Mouse (Mus musculus) megakaryocyte, embryonic 14.5 days (primary cell): ENCODE results near the gene Grik3. TPM values are rescaled to one million over a fixed set of nuclear protein-coding genes. Genes with fewer than 3 reads are reported as not detected.

Experiments
- H3K27me3 ChIP-seq: replicated peaks from 2 replicates; pipeline ENCODE3; 2012; ENCODE audit warnings: inconsistent platforms
- H3K36me3 ChIP-seq: replicated peaks from 2 replicates; pipeline ENCODE3; 2012; ENCODE audit warnings: low read length, inconsistent platforms, mixed read lengths
- H3K4me1 ChIP-seq: 2 replicates; pipeline ENCODE4 v1.6.1; 2012; ENCODE audit warnings: inconsistent platforms
- H3K4me3 ChIP-seq: replicated peaks from 2 replicates; pipeline ENCODE3; 2012; ENCODE audit warnings: moderate library complexity, mild to moderate bottlenecking, inconsistent platforms
- H3K9me3 ChIP-seq: 2 replicates; pipeline ENCODE4 v1.6.1; 2012; ENCODE audit warnings: inconsistent platforms
- FLI1 ChIP-seq: IDR thresholded peaks from 2 replicates; pipeline ENCODE4 v1.6.1; 2012; ENCODE audit warnings: low read length, inconsistent platforms, mixed read lengths
- GATA1 ChIP-seq: IDR thresholded peaks from 3 replicates; pipeline ENCODE4 v1.6.1; 2012; ENCODE audit warnings: mixed read lengths, low read length, inconsistent platforms, borderline replicate concordance
- polyA plus RNA-seq: library from polyadenylated mRNA; stranded (reverse); fragments of >175 nt; gene quantifications from 2 replicates; pipeline ENCODE4 v1.2.3, GENCODE M21; 2012; ENCODE audit warnings: low replicate concordance; ENCODE audit not compliant: insufficient read depth

Grik3 gene
- polyA plus RNA-seq, 1 experiment: not detected

DNA sequence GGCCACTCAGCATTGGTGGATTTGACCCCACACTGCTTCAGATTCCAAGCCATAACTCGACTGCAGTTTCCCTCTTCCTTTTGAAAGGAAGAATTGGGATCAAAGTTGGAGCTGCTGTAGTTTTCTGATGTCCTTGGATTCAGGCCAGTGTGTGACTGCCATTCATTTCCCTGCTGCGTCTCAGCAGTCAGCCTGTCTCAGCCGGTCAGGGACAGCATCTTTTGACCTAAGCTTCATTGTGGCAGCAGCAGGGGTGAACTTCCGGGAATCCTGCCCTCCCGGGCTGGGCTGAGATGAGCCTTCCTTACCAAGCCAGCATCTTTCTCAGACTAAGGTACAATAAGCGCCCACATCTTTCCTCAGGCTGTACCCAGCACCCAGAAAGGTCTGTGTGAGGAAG is 26.1 kb downstream of the Grik3 start:
- TF ChIP-seq FLI1 (no peak), GATA1 (no peak)
- Histone ChIP-seq H3K4me3 (no peak overlapping the region), H3K36me3 (no peaks in the 10 kb centered on the region), H3K4me1 (no peaks in the 10 kb centered on the region), H3K27me3 (peaks cover 35% of the 10 kb centered on the region), H3K9me3 (no peaks in the 10 kb centered on the region)

DNA sequence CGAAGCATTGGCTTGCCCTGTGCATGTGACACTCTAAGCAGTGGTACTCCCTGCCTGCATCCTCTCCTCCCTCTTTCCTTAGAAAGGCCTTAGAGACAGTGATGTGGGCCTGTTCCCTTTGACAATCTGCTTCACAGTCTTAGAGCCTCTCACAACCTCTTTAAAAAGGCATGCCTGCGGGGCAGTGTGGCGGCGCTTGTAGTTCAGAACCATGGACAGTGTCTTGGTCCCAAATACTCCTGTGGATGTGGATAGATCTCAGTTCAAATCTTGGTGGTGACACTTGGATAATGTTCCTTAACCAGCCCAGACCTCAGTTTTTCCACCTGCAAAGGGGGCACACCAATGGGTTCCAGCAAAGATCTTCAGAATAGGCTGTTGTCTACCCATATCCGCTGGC is 28.4 kb downstream of the Grik3 start:
- no peak for TF ChIP-seq FLI1
- no peak for TF ChIP-seq GATA1
- Histone ChIP-seq H3K9me3 (no peaks in the 10 kb centered on the region), H3K36me3 (no peaks in the 10 kb centered on the region), H3K27me3 (peaks cover 25% of the 10 kb centered on the region), H3K4me1 (no peaks in the 10 kb centered on the region), H3K4me3 (no peak overlapping the region)

DNA sequence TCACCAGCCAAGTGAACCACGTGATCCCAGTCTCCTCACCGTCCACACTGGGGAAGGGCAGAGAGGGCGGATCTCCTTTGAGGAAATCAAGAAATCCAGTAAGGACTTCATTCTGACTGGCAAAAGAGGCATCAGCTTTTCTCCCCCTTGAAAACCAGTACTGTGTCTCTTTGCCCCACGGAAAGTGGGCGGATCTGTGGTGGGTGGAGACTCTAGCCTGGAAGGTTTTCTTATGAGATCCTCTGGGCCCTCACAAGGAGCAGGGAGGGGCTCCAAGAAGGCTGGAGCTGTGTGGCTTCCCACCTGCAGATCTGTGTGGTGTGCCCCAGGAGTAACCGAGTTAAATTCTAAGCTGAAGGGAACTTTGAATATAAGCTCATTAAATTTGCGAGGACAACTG is 32.4 kb downstream of the Grik3 start:
- peaks cover 6% of the 10 kb centered on the region for H3K9me3 ChIP-seq

DNA sequence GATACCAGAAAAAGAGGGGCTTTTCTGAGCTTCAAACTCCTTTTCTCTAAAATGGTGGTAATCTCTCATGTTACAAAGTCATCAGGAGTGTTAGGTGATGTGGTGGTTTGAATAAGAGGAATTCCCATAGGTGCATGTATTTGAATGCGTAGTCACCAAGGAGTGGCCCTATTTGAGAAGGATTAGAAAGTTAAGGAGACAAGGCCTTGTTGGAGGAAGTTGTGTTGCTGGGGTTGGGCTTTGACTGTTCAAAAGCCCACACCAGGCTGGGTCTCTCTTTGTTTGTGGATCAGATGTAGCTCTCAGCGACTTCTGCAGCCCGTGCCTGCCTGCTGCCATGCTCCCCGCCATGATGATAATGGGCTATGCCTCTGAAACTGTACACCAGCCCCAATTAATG is 34.8 kb downstream of the Grik3 start:
- Histone ChIP-seq H3K4me3 (no peak overlapping the region), H3K27me3 (peaks cover 9% of the 10 kb centered on the region), H3K9me3 (peaks cover 9% of the 10 kb centered on the region), H3K36me3 (no peaks in the 10 kb centered on the region), H3K4me1 (no peaks in the 10 kb centered on the region)
- TF ChIP-seq FLI1 (no peak), GATA1 (no peak)

More for the DNA sequence above, 32.4 kb downstream of the Grik3 start:
- peaks cover 7% of the 10 kb centered on the region for H3K27me3 ChIP-seq
- TF ChIP-seq GATA1: no peak
- no peaks in the 10 kb centered on the region for H3K4me1 ChIP-seq
- no peaks in the 10 kb centered on the region for H3K36me3 ChIP-seq
- H3K4me3 ChIP-seq: no peak overlapping the region

DNA sequence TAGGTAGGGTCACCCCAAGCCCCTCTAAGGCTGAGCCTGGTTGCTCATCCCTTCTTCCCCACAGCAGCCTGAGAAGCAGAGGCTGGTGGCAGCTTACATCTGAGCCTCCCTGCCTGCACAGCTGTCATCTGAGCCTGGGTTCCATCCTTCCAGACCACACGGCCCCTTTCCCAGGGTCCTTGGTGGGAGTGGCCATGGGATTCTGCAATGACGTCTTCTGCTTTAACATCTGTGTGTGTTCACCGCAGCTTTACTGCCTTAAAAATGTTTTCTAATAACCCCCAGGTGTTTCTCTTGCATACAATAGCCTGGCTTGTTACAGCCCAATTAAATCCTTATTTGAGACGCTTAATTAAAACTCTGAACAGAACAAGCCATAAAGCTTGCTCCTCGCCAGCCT is 35.9 kb downstream of the Grik3 start:
- Histone ChIP-seq H3K9me3 (peaks cover 9% of the 10 kb centered on the region), H3K36me3 (no peaks in the 10 kb centered on the region), H3K27me3 (peaks cover 9% of the 10 kb centered on the region), H3K4me3 (no peak overlapping the region), H3K4me1 (no peaks in the 10 kb centered on the region)
- TF ChIP-seq FLI1 (no peak), GATA1 (no peak)

DNA sequence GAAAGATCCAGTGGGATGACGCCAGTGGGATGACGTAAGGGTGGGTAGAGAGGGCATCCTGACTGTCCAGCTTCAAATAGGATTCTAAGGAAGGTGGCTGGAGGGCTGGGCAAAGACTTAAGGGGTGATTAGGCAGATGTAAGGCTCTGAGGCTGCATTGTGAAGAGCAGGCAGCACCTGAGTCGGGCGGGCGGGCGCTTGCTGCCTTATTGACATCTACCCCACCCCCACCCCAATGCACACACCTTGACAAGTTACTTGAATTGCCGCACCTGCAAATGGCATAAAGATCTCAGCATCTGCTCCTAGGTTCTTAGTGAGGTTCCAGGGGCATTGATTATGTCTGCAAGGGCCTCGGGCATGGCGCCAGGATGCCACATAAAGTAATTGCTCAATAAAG is 43.5 kb downstream of the Grik3 start:
- no peaks in the 10 kb centered on the region for H3K9me3 ChIP-seq
- peaks cover 48% of the 10 kb centered on the region for H3K27me3 ChIP-seq
- H3K4me1 ChIP-seq: peaks cover 3% of the 10 kb centered on the region; the same call in 1 of the 2 replicates
- no peak overlapping the region for H3K4me3 ChIP-seq
- no peaks in the 10 kb centered on the region for H3K36me3 ChIP-seq
- TF ChIP-seq FLI1: no peak
- no peak for TF ChIP-seq GATA1

DNA sequence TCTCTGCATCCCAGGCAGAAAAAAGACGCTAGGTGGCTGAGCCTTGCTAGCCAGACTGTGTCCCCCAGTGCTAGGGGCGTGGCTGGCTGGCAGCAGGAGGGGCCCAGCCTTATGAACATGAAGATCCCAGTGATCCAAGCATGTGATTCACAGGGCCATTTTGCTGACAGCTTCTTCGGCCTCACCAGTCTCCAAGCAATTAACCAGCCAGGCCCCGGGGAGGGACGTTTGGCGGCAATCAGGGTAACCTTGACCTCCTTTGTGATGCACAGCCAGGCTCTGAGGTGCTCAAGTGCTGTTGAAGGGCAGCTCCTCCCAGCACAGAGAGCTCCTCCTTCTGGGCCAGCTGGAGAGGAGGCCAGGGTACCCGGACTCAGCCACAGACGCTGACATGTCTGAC is 43.9 kb downstream of the Grik3 start:
- no peaks in the 10 kb centered on the region for H3K36me3 ChIP-seq
- no peak overlapping the region for H3K4me3 ChIP-seq
- peaks cover 49% of the 10 kb centered on the region for H3K27me3 ChIP-seq
- TF ChIP-seq FLI1: no peak
- no peak for TF ChIP-seq GATA1
- no peaks in the 10 kb centered on the region for H3K9me3 ChIP-seq
- H3K4me1 ChIP-seq: peaks cover 3% of the 10 kb centered on the region; the same call in 1 of the 2 replicates

DNA sequence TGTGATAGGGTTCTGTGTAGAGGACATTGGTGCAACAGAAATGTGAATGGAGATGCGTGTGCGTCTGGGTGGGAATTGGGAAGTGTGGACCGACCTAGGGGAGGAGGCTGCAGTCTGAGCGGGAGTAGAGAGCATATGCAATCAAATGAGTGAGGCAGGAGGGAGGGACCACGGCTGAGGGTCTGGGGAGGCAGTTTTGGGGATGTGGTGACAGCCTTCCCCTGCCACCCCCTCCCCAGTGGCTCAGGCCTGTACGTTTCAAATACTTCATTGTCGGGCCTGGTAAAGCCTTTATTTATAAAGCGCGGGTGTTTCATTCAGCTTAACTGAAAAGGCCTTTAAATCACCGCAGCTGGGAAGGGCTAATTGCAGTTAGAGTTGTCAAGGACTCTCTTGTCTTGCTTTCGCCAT is 44.5 kb downstream of the Grik3 start:
- TF ChIP-seq GATA1 (no peak), FLI1 (no peak)
- Histone ChIP-seq H3K9me3 (no peaks in the 10 kb centered on the region), H3K4me3 (no peak overlapping the region), H3K4me1 (peaks cover 3% of the 10 kb centered on the region; the same call in 1 of the 2 replicates), H3K27me3 (peaks cover 47% of the 10 kb centered on the region), H3K36me3 (no peaks in the 10 kb centered on the region)

DNA sequence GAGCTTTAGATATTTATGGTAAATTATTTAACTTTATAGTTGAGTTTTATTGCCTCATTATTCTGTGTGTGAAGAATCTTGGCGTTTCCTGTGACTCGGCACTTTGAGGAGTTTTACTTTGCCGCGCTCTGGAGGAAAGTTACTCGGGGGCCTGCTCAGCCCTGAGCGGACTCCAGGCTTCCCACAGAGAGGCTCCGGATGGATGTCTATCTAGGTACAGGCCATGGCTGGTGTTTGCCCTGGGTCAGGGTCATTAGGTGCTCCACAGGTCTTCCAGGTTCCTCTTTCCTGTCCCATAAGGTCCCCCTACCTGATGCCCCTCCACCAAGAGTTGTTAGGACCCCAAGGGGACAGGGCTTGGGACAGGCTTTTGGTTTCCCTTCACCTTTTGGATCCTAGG is 45.0 kb downstream of the Grik3 start:
- Histone ChIP-seq H3K36me3 (no peaks in the 10 kb centered on the region), H3K4me3 (no peak overlapping the region), H3K9me3 (no peaks in the 10 kb centered on the region), H3K27me3 (peaks cover 50% of the 10 kb centered on the region), H3K4me1 (peaks cover 3% of the 10 kb centered on the region; the same call in 1 of the 2 replicates)
- TF ChIP-seq FLI1: no peak
- TF ChIP-seq GATA1: no peak

DNA sequence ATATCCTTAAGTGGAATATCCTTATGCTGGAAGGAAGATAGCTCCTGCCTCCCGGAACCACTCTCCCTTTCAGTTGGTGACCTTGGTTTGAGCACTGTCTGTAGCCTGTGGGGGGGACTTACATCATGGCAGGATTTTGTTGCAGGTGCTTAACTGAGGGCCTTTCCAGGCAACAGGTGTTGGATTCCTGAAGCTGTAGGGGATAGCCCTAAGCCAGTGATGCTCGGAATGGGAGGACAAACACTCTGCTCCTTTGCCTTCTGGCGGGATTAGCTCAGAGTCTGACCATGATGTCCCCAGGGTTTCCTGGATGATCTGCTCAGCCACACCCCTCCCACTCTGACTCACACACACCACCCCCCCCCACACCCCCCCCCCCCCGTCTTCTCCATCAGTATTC is 45.5 kb downstream of the Grik3 start:
- no peaks in the 10 kb centered on the region for H3K36me3 ChIP-seq
- no peak overlapping the region for H3K4me3 ChIP-seq
- H3K4me1 ChIP-seq: peaks cover 3% of the 10 kb centered on the region; the same call in 1 of the 2 replicates
- no peaks in the 10 kb centered on the region for H3K9me3 ChIP-seq
- peaks cover 48% of the 10 kb centered on the region for H3K27me3 ChIP-seq
- TF ChIP-seq GATA1: no peak
- TF ChIP-seq FLI1: no peak

DNA sequence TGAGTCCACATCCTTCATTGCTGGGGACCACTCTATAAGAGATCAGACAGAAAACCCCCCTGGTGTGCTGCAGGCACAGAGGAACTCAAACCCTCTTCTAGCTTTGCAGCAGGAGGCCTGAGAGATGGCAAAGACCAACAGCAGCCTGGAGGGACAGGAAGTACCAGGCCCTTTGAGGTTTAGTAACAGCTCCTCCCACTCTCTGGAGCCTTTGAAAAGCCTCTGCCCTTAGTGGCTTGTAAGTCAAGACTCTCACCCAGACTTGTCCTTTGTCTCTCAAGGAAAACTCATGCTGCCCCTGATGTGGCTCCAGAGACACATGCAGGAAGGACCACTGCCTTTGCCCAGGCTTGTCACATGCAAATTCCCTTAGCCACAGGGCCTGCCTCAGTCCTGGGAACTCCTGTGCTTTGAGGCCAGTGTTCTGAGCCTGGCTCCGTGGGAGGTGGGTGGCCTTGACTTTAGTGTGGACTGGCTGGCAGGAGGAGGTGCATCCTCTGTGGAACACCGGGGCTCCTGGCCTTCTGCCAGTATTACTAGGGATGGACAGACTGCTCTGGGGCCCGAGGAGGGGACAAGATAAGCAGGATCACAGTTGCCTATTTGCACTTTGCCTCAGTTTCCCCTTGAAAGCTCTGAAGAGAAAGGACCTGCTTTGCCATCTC is 47.9 kb downstream of the Grik3 start:
- TF ChIP-seq GATA1 (no peak), FLI1 (no peak)
- Histone ChIP-seq H3K4me1 (peaks cover 3% of the 10 kb centered on the region; the same call in 1 of the 2 replicates), H3K27me3 (peaks cover 40% of the 10 kb centered on the region), H3K36me3 (no peaks in the 10 kb centered on the region), H3K4me3 (no peak overlapping the region), H3K9me3 (no peaks in the 10 kb centered on the region)
